Mouse (Mus musculus) hindbrain, embryonic 11.5 days (tissue): ENCODE measurements around the gene Galnt9. TPM values are rescaled to one million over a fixed set of nuclear protein-coding genes. Genes with fewer than 3 reads are reported as not detected.

ENCODE experiments used
- ATAC-seq: fragments of 200-750 bp; cut with Nextera tagmentation; 2 replicates; pipeline ENCODE4 v1.8.0; 2017; ENCODE audit warnings: mild to moderate bottlenecking, moderate TSS enrichment, moderate library complexity; ENCODE audit not compliant: low FRiP score
- DNase-seq: peaks from one replicate; pipeline ENCODE4 v3.0.0-alpha.2; 2015; ENCODE audit warnings: low spot score
- H3K27ac ChIP-seq: fragments of 300-500 bp; sonication (generic); 2 replicates; pipeline ENCODE4 v1.5.1; 2014; ENCODE audit warnings: mild to moderate bottlenecking, low read depth, low read length
- H3K27me3 ChIP-seq: fragments of 300-500 bp; sonication (generic); 2 replicates; pipeline ENCODE4 v1.6.1; 2014; ENCODE audit warnings: mild to moderate bottlenecking, low read length, moderate library complexity, mixed read lengths; ENCODE audit not compliant: control insufficient read depth, insufficient read depth
- H3K36me3 ChIP-seq: fragments of 300-500 bp; sonication (generic); 2 replicates; pipeline ENCODE4 v1.6.1; 2014; ENCODE audit warnings: mild to moderate bottlenecking, low read length, moderate library complexity, mixed read lengths; ENCODE audit not compliant: control insufficient read depth, insufficient read depth
- H3K4me1 ChIP-seq: fragments of 300-500 bp; sonication (generic); replicated peaks from 2 replicates; pipeline ENCODE4 v1.6.1; 2014; ENCODE audit warnings: low read length, mixed read lengths; ENCODE audit not compliant: control insufficient read depth, insufficient read depth
- H3K4me2 ChIP-seq: fragments of 300-500 bp; sonication (generic); replicated peaks from 2 replicates; pipeline ENCODE4 v1.6.1; 2014; ENCODE audit warnings: mild to moderate bottlenecking, low read depth, low read length
- H3K4me3 ChIP-seq: fragments of 300-500 bp; sonication (generic); 2 replicates; pipeline ENCODE4 v1.5.1; 2014; ENCODE audit warnings: low read depth, low read length
- H3K9ac ChIP-seq: fragments of 300-500 bp; sonication (generic); 2 replicates; pipeline ENCODE4 v1.6.1; 2014; ENCODE audit warnings: low read depth, low read length
- H3K9me3 ChIP-seq: fragments of 300-500 bp; sonication (generic); 2 replicates; pipeline ENCODE4 v1.6.1; 2016; ENCODE audit warnings: low read length; ENCODE audit not compliant: control insufficient read depth
- WGBS: fragments of 180-500 bp; shearing (Covaris S2); extraction: QIAGEN DNeasy Blood & Tissue Kit; methylation state at CpG from one replicate; pipeline ENCODE4 v1.1.7; 2014; 5-methylcytosine and 5-hydroxymethylcytosine counted together
- polyA plus RNA-seq: library from polyadenylated mRNA; unstranded; fragments of >200 nt; fragmentation: Nextera tagmentation; extraction: Ambion mirVana; gene quantifications from 2 replicates; pipeline ENCODE4 v1.2.1, GENCODE M21; 2014

The Galnt9 gene
- polyA plus RNA-seq, 1 experiment from 2014 or later = 4.3 TPM

DNA sequence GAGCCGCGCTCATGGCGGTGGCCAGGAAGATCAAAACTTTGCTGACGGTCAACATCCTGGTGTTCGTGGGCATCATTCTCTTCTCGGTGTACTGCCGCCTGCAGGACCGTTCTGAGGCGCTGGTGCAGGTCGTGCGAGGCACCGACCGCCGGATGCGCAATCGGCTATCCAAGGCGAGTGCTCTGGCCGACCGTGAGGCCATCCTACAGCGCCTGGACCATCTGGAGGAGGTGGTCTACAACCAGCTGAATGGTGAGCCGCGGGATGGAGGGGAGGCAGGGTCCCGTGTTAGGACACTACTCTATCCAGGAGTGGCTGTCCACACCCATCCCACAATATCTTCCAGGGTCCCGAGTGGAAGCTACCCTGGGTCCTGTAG lies 525 bp downstream of the Galnt9 start:
- ATAC-seq (peak; percentile 40), DNase-seq (no peak)
- H3K9me3 ChIP-seq = no peaks in the 10 kb centered on the region
- no peaks in the 10 kb centered on the region; the same call in 1 of the 2 replicates for H3K4me1 ChIP-seq
- WGBS = 2% methylated on average over 24 of the region's 24 CpGs
- H3K27me3 ChIP-seq = peaks cover 32% of the 10 kb centered on the region
- H3K27ac ChIP-seq = peak overlapping the region; percentile 17; the same call in 1 of the 2 replicates
- no peaks in the 10 kb centered on the region for H3K36me3 ChIP-seq
- H3K9ac ChIP-seq = peak overlapping the region; percentile 53
- H3K4me2 ChIP-seq = peak overlapping the region; percentile 81
- H3K4me3 ChIP-seq = peak overlapping the region; percentile 48

DNA sequence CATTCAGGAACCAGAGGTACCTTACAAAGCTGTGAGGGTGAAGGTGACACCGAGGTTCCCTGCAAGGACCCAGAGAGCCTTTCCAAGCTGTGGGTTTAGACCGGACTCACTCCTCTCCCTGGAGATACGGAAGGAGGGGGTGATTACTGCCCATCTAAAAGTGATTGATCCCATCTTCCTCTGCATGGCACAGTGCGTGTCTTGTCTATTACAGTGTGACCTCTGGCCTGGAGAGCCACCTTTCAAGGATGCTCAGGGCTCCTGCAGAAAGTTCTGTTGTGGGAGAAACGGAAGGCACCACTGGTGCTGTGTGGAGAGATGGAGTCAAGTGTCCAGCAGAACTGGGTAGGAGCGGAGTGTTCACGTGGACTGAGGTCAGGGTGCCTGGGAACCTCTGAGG lies 1.2 kb downstream of the Galnt9 start:
- WGBS = 78% methylated on average over 7 of the region's 7 CpGs

DNA sequence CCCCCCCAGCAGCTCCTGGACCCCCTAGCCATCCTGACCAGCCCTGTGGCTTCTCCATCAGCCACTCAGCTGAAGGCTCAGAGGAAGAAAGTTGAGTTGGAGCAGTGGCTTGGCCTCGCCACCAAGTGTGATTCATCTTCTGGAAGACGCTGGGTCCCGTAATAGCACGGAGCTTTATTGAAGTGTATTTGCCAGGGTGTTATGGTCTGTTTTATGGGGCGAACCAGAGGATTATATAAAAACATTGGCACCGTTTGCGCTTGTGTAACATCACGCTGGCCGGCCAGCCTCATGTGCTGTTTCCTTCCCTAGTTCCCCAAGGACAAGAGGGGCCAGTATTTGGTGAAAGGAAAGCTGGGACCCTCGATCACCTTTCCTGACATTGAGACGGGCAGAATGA lies 2.0 kb downstream of the Galnt9 start:
- no peak overlapping the region for H3K9ac ChIP-seq
- no peak overlapping the region for H3K4me3 ChIP-seq

More for the DNA sequence above, 1.2 kb downstream of the Galnt9 start:
- Histone ChIP-seq H3K9me3 (no peaks in the 10 kb centered on the region), H3K27me3 (peaks cover 32% of the 10 kb centered on the region), H3K36me3 (no peaks in the 10 kb centered on the region), H3K9ac (no peak overlapping the region), H3K4me2 (peak overlapping the region; percentile 81), H3K4me1 (no peaks in the 10 kb centered on the region; the same call in 1 of the 2 replicates), H3K27ac (no peak overlapping the region), H3K4me3 (peak overlapping the region; percentile 48; the same call in 1 of the 2 replicates)
- ATAC-seq (no peak), DNase-seq (no peak)

DNA sequence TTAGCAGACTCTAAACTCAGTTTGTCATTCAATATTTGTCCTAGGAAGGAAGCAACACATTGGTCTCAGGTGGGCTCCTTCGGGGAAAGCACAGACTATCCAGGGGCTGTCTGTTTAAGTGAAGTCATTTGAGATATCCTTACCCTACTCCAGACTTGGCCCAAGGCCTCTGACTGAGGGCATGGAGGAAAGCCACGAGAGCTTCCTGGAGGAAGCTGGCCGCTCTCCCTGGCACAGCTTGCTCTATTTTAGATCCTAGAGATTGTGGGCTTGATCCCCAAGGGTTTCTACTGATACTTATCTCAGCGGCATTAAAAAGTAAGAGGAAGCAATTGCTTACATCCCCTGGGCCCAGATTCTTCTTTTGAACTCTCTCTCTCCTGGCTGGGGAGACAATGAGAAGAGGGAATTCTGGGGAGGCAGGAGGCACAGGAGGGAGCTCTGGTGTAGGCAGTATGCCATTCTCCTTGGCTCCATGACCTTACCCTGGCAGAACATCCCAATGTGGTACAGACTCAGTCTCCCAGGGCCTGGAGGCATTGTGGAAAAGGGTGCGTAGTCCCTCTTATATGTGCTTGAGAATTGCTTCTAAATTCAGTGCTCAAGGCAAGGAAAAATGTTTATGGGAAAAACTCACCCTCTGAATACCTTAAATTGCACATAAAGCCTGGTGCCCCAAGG lies 2.7 kb downstream of the Galnt9 start:
- Histone ChIP-seq H3K27me3 (peaks cover 32% of the 10 kb centered on the region), H3K9ac (no peak overlapping the region), H3K27ac (no peak overlapping the region), H3K9me3 (no peaks in the 10 kb centered on the region), H3K4me2 (no peak overlapping the region), H3K36me3 (no peaks in the 10 kb centered on the region), H3K4me3 (no peak overlapping the region), H3K4me1 (no peaks in the 10 kb centered on the region; the same call in 1 of the 2 replicates)
- 75% methylated on average over 5 of the region's 5 CpGs for WGBS
- ATAC-seq (no peak), DNase-seq (no peak)

More for the DNA sequence above, 2.0 kb downstream of the Galnt9 start:
- DNase-seq (no peak), ATAC-seq (no peak)
- Histone ChIP-seq H3K4me1 (no peaks in the 10 kb centered on the region; the same call in 1 of the 2 replicates), H3K4me2 (no peak overlapping the region), H3K27me3 (peaks cover 32% of the 10 kb centered on the region), H3K9me3 (no peaks in the 10 kb centered on the region), H3K36me3 (no peaks in the 10 kb centered on the region), H3K27ac (no peak overlapping the region)
- WGBS = 85% methylated on average over 11 of the region's 11 CpGs

DNA sequence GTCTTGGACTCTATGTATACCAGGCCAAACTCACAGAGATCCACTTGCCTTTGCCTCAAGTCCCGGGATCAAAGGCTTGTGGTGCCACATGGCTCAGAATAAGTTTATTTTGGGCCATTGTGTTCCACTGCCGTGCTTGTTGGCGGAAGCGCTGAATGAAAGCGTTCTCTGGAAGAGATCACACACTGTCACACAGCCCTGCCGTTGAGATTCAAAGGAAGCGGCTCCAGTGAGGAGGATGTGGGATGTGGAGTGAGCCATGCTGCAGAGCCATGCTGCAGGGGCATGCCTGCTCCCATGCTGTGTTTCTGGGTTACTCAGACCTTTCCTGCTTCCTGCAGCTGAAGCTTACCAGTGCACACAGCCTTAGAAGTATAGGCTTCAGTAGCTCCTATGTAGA lies 4.3 kb downstream of the Galnt9 start:
- Histone ChIP-seq H3K9ac (no peak overlapping the region), H3K4me3 (no peak overlapping the region), H3K36me3 (no peaks in the 10 kb centered on the region), H3K4me1 (no peaks in the 10 kb centered on the region; the same call in 1 of the 2 replicates), H3K9me3 (no peaks in the 10 kb centered on the region), H3K4me2 (no peak overlapping the region), H3K27ac (no peak overlapping the region), H3K27me3 (peaks cover 27% of the 10 kb centered on the region)
- ATAC-seq (no peak), DNase-seq (no peak)
- WGBS = 47% methylated on average over 7 of the region's 7 CpGs

DNA sequence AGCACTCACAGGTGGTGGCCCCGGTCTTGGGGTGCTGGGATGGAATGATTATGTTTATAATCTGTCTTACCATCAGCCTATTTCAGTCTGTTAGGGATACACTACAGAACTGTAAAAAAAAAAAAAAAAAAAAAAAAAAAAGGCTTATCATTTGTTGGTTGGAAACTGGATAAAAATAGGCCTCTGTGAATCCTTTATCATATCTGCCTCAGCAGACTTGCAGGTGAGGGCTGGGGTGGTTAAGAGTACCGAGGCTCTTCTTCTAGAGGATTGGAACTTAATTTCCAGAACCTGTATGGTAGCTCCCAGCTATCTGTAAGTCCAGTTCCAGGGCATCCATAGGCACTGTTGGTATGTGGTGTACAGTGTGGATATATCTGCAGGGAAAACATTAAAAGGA lies 6.0 kb downstream of the Galnt9 start:
- Histone ChIP-seq H3K36me3 (no peaks in the 10 kb centered on the region), H3K27me3 (peaks cover 9% of the 10 kb centered on the region), H3K4me1 (no peaks in the 10 kb centered on the region), H3K4me3 (no peak overlapping the region), H3K9me3 (no peaks in the 10 kb centered on the region), H3K27ac (no peak overlapping the region), H3K9ac (no peak overlapping the region), H3K4me2 (no peak overlapping the region)
- no peak for DNase-seq
- no peak for ATAC-seq
- WGBS = 76% methylated on average over 2 of the region's 2 CpGs

DNA sequence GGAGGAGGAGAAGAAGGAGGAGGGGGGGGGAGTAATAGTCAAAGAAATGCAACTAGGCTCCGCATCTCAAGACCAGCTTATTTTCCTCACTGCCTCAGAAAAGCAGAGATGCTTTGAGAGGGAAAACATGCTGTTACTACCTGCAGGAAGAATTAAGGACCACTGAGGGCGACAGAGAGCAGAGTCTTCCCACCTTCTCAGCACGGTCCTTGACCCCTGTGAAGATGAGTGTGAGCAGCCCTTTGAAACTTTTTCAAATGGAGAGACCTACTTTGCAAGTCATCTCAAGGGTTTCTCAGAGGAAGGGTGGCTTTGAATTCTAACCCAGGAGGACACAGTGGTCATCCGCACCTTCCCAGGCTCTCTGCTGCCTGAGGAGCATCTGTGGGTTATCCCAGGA lies 6.7 kb downstream of the Galnt9 start:
- Histone ChIP-seq H3K4me3 (no peak overlapping the region), H3K36me3 (no peaks in the 10 kb centered on the region), H3K9me3 (no peaks in the 10 kb centered on the region), H3K9ac (no peak overlapping the region), H3K27ac (no peak overlapping the region), H3K4me1 (no peaks in the 10 kb centered on the region), H3K4me2 (no peak overlapping the region), H3K27me3 (peaks cover 3% of the 10 kb centered on the region; the same call in 1 of the 2 replicates)
- 21% methylated on average over 4 of the region's 4 CpGs for WGBS
- DNase-seq (no peak), ATAC-seq (no peak)

DNA sequence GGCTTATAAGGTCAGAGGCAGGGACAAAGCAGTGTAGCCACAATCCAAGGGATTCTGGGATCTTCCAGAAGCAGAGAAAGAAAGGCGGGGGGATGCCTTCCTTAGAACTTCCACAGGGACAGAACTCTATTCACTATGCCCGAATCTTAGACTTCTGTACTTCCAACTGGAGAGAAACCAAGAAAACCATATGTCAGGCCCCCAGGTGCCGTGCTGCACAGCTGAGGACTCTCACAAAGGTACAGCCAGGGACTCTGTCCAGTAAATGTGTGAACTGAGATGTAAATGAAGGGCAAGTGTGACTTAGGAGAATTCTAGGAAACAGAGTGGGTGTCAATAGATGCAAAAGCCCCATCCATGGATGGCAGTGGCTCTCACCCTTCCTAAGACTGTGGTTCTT lies 7.8 kb downstream of the Galnt9 start:
- H3K4me1 ChIP-seq = no peaks in the 10 kb centered on the region
- no peak overlapping the region for H3K27ac ChIP-seq
- H3K4me3 ChIP-seq = no peak overlapping the region
- DNase-seq = no peak
- H3K36me3 ChIP-seq = no peaks in the 10 kb centered on the region
- H3K9me3 ChIP-seq = no peaks in the 10 kb centered on the region
- H3K27me3 ChIP-seq = no peaks in the 10 kb centered on the region
- H3K9ac ChIP-seq = no peak overlapping the region
- H3K4me2 ChIP-seq = no peak overlapping the region
- WGBS = 68% methylated on average over 3 of the region's 3 CpGs
- ATAC-seq = no peak

DNA sequence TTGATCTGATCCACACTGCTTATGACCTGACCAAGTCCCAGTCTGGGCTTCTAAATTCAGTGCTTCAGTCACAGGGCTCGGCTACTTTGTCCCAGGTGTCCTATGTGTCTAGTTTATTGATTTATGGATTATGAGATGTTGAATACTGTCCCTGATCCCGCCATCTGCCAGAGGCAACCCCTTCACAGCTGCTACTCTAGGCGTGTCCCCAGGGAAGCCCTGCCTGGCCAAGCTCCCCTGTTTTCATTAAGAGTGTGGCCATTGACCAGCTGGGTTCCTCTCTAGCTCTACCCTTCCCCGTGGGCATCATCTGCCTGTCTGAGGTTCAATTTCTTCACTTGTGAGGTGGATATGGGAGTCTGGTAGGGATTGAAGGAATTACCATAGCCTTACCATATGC lies 9.2 kb downstream of the Galnt9 start:
- H3K4me2 ChIP-seq = no peak overlapping the region
- H3K36me3 ChIP-seq = no peaks in the 10 kb centered on the region
- peak overlapping the region; percentile 36; the same call in 1 of the 2 replicates for H3K27ac ChIP-seq
- WGBS = 66% methylated on average over 4 of the region's 4 CpGs
- no peak overlapping the region for H3K9ac ChIP-seq
- H3K4me3 ChIP-seq = no peak overlapping the region
- peak; percentile 91 for ATAC-seq
- H3K4me1 ChIP-seq = no peaks in the 10 kb centered on the region
- no peaks in the 10 kb centered on the region for H3K27me3 ChIP-seq
- H3K9me3 ChIP-seq = no peaks in the 10 kb centered on the region
- DNase-seq = peak; percentile 71
